Mouse (Mus musculus): ENCODE results near the gene Itk. TPM values are rescaled to one million over a fixed set of nuclear protein-coding genes. Genes with fewer than 3 reads are reported as not detected.

Gene Itk
- polyA plus RNA-seq, 1 experiment from 2014 or later = not detected

DNA sequence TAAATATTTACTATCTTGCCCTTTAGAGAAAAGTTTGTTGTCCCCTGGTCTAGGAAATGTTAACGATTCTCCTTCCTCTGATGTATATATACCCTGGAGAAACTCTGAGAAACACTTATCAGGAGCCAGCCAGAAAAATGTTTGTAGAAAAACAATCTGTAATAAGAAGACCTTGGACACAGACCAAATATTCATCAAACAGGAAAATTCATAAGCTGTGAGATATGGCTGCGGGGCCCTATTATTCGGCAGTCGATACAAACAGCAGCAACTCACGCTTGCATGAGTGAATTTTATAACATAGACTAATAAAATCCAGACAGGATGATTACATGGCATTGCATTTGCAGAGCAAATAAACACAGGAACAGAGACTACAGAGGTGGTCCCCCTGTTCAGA lies 29.5 kb upstream of the Itk start:
- Histone ChIP-seq H3K27ac (ENCODE audit: low read depth, low read length) (no peak overlapping the region), H3K4me1 (ENCODE audit: control insufficient read depth, insufficient read depth, low read length) (no peaks in the 10 kb centered on the region), H3K36me3 (ENCODE audit: control insufficient read depth, insufficient read depth, low read length) (no peaks in the 10 kb centered on the region), H3K9me3 (ENCODE audit: control insufficient read depth, low read length) (no peaks in the 10 kb centered on the region), H3K9ac (replicated peaks; ENCODE audit: low read depth, low read length) (no peak overlapping the region), H3K27me3 (ENCODE audit: control insufficient read depth, insufficient read depth, low read length) (no peaks in the 10 kb centered on the region), H3K4me3 (ENCODE audit: low read depth, low read length) (no peak overlapping the region), H3K4me2 (ENCODE audit: low read depth, low read length) (no peak overlapping the region)
- 78% methylated on average over 5 of the region's 5 CpGs for WGBS
- no peak for ATAC-seq (ENCODE audit: low read depth)

DNA sequence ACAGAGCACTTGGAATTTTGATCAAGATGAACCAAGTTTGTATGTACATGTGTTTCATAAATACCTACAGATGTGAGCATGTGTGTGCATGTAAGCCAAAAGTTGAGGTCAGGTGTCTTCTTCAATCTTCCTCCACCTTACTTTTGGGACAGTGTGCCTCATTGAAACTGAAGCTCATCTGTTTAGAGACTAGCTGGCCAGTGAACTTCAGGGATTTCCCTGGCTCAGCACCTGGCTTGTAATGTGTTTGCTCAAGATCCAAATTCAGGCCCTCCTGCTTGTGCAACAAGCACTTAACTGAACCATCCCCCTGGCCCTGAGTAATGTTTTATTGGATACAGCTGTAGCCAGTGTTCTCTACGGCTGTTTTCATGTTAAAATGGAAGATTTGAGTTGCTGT lies 29.1 kb upstream of the Itk start:
- no peak overlapping the region for H3K27ac ChIP-seq (ENCODE audit: low read depth, low read length)
- WGBS = 69% methylated on average over 1 of the region's 1 CpGs

DNA sequence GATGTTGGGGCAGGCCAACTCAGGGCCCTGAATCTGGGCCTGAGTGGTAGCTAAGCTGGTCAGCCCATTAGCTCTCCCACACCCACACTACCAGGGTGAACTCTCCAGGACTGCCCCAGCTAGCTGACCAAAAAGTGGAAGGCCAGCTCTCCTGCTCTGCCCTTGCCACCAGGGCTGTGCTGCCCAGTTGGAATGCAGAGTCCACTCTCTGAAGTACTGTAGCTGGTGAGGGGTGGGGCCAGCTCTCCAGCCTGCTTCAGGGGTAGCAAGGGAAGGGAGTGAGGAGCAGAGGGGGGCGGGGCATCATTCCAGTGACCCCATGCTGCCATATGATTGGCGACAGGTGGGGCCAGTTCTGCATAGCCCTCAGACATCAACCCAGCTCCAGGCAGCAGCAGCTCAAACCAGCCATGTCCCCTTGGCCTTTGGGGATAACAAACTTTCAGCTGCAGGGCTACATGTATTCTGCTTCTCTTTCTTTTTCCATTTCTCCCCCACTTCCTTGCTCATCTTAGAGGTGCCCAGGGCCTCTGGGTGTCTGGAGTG lies 20.8 kb upstream of the Itk start:
- no peak overlapping the region for H3K4me2 ChIP-seq (ENCODE audit: low read depth, low read length)
- ATAC-seq (ENCODE audit: low read depth) = no peak
- H3K27me3 ChIP-seq (ENCODE audit: control insufficient read depth, insufficient read depth, low read length) = no peaks in the 10 kb centered on the region
- no peak overlapping the region for H3K9ac ChIP-seq (replicated peaks; ENCODE audit: low read depth, low read length)
- no peak overlapping the region for H3K27ac ChIP-seq (ENCODE audit: low read depth, low read length)
- 55% methylated on average over 2 of the region's 2 CpGs for WGBS
- H3K4me3 ChIP-seq (ENCODE audit: low read depth, low read length) = no peak overlapping the region
- H3K36me3 ChIP-seq (ENCODE audit: control insufficient read depth, insufficient read depth, low read length) = no peaks in the 10 kb centered on the region
- H3K4me1 ChIP-seq (ENCODE audit: control insufficient read depth, insufficient read depth, low read length) = no peaks in the 10 kb centered on the region
- H3K9me3 ChIP-seq (ENCODE audit: control insufficient read depth, low read length) = no peaks in the 10 kb centered on the region

More for the DNA sequence above, 29.1 kb upstream of the Itk start:
- Histone ChIP-seq H3K4me1 (ENCODE audit: control insufficient read depth, insufficient read depth, low read length) (no peaks in the 10 kb centered on the region), H3K9me3 (ENCODE audit: control insufficient read depth, low read length) (no peaks in the 10 kb centered on the region), H3K4me2 (ENCODE audit: low read depth, low read length) (no peak overlapping the region), H3K4me3 (ENCODE audit: low read depth, low read length) (no peak overlapping the region), H3K27me3 (ENCODE audit: control insufficient read depth, insufficient read depth, low read length) (no peaks in the 10 kb centered on the region), H3K9ac (replicated peaks; ENCODE audit: low read depth, low read length) (no peak overlapping the region), H3K36me3 (ENCODE audit: control insufficient read depth, insufficient read depth, low read length) (no peaks in the 10 kb centered on the region)
- no peak for ATAC-seq (ENCODE audit: low read depth)

DNA sequence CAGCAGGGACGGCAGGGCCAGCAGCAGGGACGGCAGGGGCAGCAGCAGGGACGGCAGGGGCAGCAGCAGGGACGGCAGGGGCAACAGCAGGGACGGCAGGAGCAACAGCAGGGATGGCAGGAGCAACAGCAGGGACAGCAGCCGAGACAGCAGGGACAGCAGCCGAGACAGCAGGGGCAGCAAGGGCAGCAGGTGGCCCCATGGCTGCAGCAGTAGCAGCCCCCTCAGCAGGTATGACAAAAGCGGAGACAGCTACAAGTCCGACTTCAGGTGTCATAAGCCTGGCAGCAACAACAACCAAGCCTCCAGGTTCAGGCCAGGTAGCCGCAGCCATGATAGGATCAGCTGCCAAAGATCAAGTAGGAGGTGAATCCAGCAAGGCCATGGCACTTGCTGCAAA lies 17.4 kb upstream of the Itk start:
- Histone ChIP-seq H3K27me3 (ENCODE audit: control insufficient read depth, insufficient read depth, low read length) (no peaks in the 10 kb centered on the region), H3K9ac (replicated peaks; ENCODE audit: low read depth, low read length) (no peak overlapping the region), H3K27ac (ENCODE audit: low read depth, low read length) (no peak overlapping the region), H3K36me3 (ENCODE audit: control insufficient read depth, insufficient read depth, low read length) (no peaks in the 10 kb centered on the region), H3K4me3 (ENCODE audit: low read depth, low read length) (no peak overlapping the region), H3K9me3 (ENCODE audit: control insufficient read depth, low read length) (no peaks in the 10 kb centered on the region), H3K4me2 (ENCODE audit: low read depth, low read length) (no peak overlapping the region), H3K4me1 (ENCODE audit: control insufficient read depth, insufficient read depth, low read length) (no peaks in the 10 kb centered on the region)
- 48% methylated on average over 10 of the region's 10 CpGs for WGBS
- ATAC-seq (ENCODE audit: low read depth) = no peak

DNA sequence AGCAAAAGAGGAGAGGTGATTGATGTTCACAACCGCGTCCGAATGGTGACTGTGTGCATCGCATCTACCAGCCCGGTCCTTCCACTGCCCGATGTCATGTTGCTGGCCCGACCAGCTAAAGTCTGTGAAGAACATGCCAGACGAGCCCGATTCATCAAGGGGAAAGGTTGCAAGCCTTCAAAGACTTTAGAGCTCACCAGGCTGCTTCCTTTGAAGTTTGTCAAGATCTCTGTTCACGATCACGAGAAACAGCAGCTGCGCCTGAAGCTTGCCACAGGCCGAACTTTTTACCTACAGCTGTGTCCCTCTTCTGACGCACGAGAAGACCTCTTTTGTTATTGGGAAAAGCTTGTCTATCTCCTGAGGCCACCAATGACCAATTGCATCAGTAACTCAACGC lies 15.7 kb upstream of the Itk start:
- WGBS = 84% methylated on average over 16 of the region's 16 CpGs
- no peaks in the 10 kb centered on the region for H3K36me3 ChIP-seq (ENCODE audit: control insufficient read depth, insufficient read depth, low read length)
- ATAC-seq (ENCODE audit: low read depth) = no peak

DNA sequence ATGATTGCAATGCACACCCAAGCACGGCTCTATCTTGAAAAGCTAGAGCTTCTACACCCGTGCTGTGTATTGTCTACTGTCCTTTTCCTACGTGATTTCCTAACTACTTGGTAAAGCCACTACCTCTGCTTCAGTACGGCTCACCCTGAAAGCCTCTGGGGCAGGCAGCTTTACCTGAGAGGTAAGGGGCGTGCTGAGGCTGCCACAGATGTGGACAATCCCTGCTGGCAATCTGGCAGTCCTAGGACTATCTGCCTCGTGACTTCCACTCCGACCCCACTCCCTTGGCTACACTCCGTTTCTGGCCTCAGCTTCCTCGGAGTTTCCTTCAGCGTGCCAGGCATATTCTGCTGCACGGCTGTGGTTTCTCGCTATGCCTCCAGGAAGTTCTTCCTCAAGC lies 12.2 kb upstream of the Itk start:
- ATAC-seq (ENCODE audit: low read depth) = no peak
- Histone ChIP-seq H3K27ac (ENCODE audit: low read depth, low read length) (no peak overlapping the region), H3K36me3 (ENCODE audit: control insufficient read depth, insufficient read depth, low read length) (no peaks in the 10 kb centered on the region), H3K4me1 (ENCODE audit: control insufficient read depth, insufficient read depth, low read length) (no peaks in the 10 kb centered on the region), H3K9me3 (ENCODE audit: control insufficient read depth, low read length) (no peaks in the 10 kb centered on the region), H3K9ac (replicated peaks; ENCODE audit: low read depth, low read length) (no peak overlapping the region), H3K27me3 (ENCODE audit: control insufficient read depth, insufficient read depth, low read length) (no peaks in the 10 kb centered on the region), H3K4me2 (ENCODE audit: low read depth, low read length) (no peak overlapping the region), H3K4me3 (ENCODE audit: low read depth, low read length) (no peak overlapping the region)
- 85% methylated on average over 12 of the region's 12 CpGs for WGBS

More for the DNA sequence above, 15.7 kb upstream of the Itk start:
- Histone ChIP-seq H3K4me2 (ENCODE audit: low read depth, low read length) (no peak overlapping the region), H3K4me3 (ENCODE audit: low read depth, low read length) (no peak overlapping the region), H3K27me3 (ENCODE audit: control insufficient read depth, insufficient read depth, low read length) (no peaks in the 10 kb centered on the region), H3K9me3 (ENCODE audit: control insufficient read depth, low read length) (no peaks in the 10 kb centered on the region), H3K4me1 (ENCODE audit: control insufficient read depth, insufficient read depth, low read length) (no peaks in the 10 kb centered on the region), H3K27ac (ENCODE audit: low read depth, low read length) (no peak overlapping the region), H3K9ac (replicated peaks; ENCODE audit: low read depth, low read length) (no peak overlapping the region)

DNA sequence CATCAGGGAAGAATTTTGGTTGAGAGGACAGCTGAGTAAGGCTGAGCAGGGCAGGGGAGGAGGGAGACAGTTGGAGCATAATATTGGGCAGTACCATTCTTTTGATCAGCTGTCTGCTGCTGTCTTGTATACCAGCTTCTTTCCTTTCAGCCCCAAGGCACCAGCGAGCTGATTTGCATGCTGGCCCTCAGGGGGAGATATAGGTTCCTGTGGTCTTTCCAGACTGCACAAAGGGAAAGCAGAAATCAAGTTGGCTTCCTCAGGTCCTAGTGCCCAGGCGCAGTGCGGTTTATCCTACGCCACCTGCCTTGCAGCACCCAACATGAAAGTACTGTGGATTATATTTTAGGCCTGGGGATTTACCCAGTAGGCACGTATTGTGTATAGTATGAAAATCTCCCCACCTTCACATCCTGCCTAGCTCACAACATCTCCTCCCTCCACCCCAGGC lies 9.6 kb upstream of the Itk start:
- no peak overlapping the region for H3K9ac ChIP-seq (replicated peaks; ENCODE audit: low read depth, low read length)
- WGBS = 76% methylated on average over 5 of the region's 5 CpGs
- ATAC-seq (ENCODE audit: low read depth) = no peak

DNA sequence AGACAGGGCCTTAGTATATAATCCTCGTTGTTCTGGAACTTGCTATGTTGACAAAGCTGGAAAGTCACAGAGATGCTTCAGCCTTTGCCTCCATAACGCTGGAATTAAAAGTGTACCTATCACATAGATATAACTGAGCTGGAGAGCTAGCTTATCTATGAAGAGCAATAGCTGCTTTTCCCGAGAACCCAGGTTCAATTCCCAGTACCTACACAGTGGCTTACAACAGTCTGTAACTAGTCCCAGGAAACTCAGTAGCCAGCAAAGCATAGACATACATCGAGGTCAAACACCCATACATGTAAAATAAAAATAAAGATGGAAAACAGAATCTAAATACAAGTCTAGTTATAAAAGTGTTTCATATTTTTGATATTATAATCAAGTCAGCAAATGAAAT lies 9.2 kb upstream of the Itk start:
- no peaks in the 10 kb centered on the region for H3K36me3 ChIP-seq (ENCODE audit: control insufficient read depth, insufficient read depth, low read length)
- ATAC-seq (ENCODE audit: low read depth) = no peak
- H3K4me1 ChIP-seq (ENCODE audit: control insufficient read depth, insufficient read depth, low read length) = no peaks in the 10 kb centered on the region
- H3K9ac ChIP-seq (replicated peaks; ENCODE audit: low read depth, low read length) = no peak overlapping the region
- H3K4me3 ChIP-seq (ENCODE audit: low read depth, low read length) = no peak overlapping the region
- 88% methylated on average over 4 of the region's 4 CpGs for WGBS
- no peak overlapping the region for H3K4me2 ChIP-seq (ENCODE audit: low read depth, low read length)
- no peaks in the 10 kb centered on the region for H3K9me3 ChIP-seq (ENCODE audit: control insufficient read depth, low read length)
- no peaks in the 10 kb centered on the region for H3K27me3 ChIP-seq (ENCODE audit: control insufficient read depth, insufficient read depth, low read length)
- H3K27ac ChIP-seq (ENCODE audit: low read depth, low read length) = no peak overlapping the region

More for the DNA sequence above, 9.6 kb upstream of the Itk start:
- Histone ChIP-seq H3K4me3 (ENCODE audit: low read depth, low read length) (no peak overlapping the region), H3K4me2 (ENCODE audit: low read depth, low read length) (no peak overlapping the region), H3K27me3 (ENCODE audit: control insufficient read depth, insufficient read depth, low read length) (no peaks in the 10 kb centered on the region), H3K27ac (ENCODE audit: low read depth, low read length) (no peak overlapping the region), H3K36me3 (ENCODE audit: control insufficient read depth, insufficient read depth, low read length) (no peaks in the 10 kb centered on the region), H3K4me1 (ENCODE audit: control insufficient read depth, insufficient read depth, low read length) (no peaks in the 10 kb centered on the region), H3K9me3 (ENCODE audit: control insufficient read depth, low read length) (no peaks in the 10 kb centered on the region)

DNA sequence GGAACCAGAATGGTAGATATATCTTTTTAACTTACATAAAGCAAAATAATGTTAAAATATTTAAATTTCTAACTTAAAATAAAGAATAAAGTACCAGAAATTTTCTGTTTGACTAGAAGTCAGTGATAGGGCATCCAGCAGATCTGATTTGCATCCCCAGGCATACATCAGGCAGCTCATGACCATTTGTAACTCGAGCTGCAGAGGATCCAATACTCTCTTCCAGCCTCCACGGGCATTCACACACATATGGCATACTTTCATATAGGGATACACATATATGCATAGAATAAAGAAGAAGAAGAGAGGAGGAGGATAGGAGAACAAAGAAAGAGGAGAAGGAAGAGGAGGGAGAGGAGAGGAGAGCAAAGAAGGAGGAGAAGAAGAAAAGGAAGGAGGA lies 8.6 kb upstream of the Itk start:
- Histone ChIP-seq H3K9ac (replicated peaks; ENCODE audit: low read depth, low read length) (no peak overlapping the region), H3K27ac (ENCODE audit: low read depth, low read length) (no peak overlapping the region), H3K4me2 (ENCODE audit: low read depth, low read length) (no peak overlapping the region), H3K9me3 (ENCODE audit: control insufficient read depth, low read length) (no peaks in the 10 kb centered on the region), H3K36me3 (ENCODE audit: control insufficient read depth, insufficient read depth, low read length) (no peaks in the 10 kb centered on the region), H3K27me3 (ENCODE audit: control insufficient read depth, insufficient read depth, low read length) (no peaks in the 10 kb centered on the region), H3K4me3 (ENCODE audit: low read depth, low read length) (no peak overlapping the region), H3K4me1 (ENCODE audit: control insufficient read depth, insufficient read depth, low read length) (no peaks in the 10 kb centered on the region)
- no peak for ATAC-seq (ENCODE audit: low read depth)
- WGBS = 68% methylated on average over 2 of the region's 2 CpGs

DNA sequence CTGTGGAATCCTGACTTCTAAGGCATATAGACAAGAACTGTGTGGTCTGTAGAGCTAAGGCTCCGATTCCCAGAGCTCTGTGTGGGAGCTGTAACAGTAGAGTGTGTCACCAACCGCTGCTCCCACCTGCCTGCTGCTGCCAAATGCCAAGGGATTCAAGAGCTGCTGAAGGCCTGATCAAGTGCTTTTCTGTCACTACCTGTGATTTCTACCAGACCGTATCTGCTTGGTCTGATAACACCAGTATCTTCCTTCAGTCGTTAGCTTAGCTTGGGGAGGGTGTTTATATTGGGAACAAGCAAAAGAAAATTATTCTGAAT lies 7.5 kb upstream of the Itk start:
- H3K4me2 ChIP-seq (ENCODE audit: low read depth, low read length) = no peak overlapping the region
- no peak overlapping the region for H3K4me3 ChIP-seq (ENCODE audit: low read depth, low read length)
- H3K27ac ChIP-seq (ENCODE audit: low read depth, low read length) = no peak overlapping the region
- no peaks in the 10 kb centered on the region for H3K4me1 ChIP-seq (ENCODE audit: control insufficient read depth, insufficient read depth, low read length)
- H3K27me3 ChIP-seq (ENCODE audit: control insufficient read depth, insufficient read depth, low read length) = no peaks in the 10 kb centered on the region
- no peaks in the 10 kb centered on the region for H3K36me3 ChIP-seq (ENCODE audit: control insufficient read depth, insufficient read depth, low read length)
- WGBS = 88% methylated on average over 4 of the region's 4 CpGs
- no peak overlapping the region for H3K9ac ChIP-seq (replicated peaks; ENCODE audit: low read depth, low read length)
- no peak for ATAC-seq (ENCODE audit: low read depth)
- H3K9me3 ChIP-seq (ENCODE audit: control insufficient read depth, low read length) = no peaks in the 10 kb centered on the region

All from neural tube, embryonic 14.5 days (tissue).